Comparison of ENCODE assay signal across 13 mouse cellular contexts in genomic region chr10:19581844-19582582, GRCm38 (mm10). TPM values are rescaled to one million over a fixed set of nuclear protein-coding genes. Genes with fewer than 3 reads are reported as not detected.
A peak's percentile ranks its signal among the peaks of the same experiment; 100 is the strongest.
DNase-seq lines count a peak whose midpoint lies in the region; ATAC-seq and TF ChIP-seq lines count a peak whose summit lies in the region.
"Had no signal": no experiment of that assay in that cellular context is flagged by ENCODE, and none has a peak within 500 bp of the region (broad histone marks: within the 10 kb centered on the region; RNA-seq: fewer than 3 reads in every experiment).

No protein-coding gene starts in this region.

- no peaks in the 10 kb centered on the region for H3K9me3 ChIP-seq in liver, postnatal 0 days (ENCODE audit: low read length)
- H3K9me3 ChIP-seq: G1E had no signal

- H3K4me1 ChIP-seq in lung, adult 2 months (ENCODE audit: control insufficient read depth, insufficient read depth, low read length): peaks cover 2% of the 10 kb centered on the region; the same call in 1 of the 2 replicates
- H3K4me1 ChIP-seq in liver, postnatal 0 days (ENCODE audit: insufficient read depth): peaks cover 36% of the 10 kb centered on the region

- H3K9ac ChIP-seq in liver, postnatal 0 days (replicated peaks): no peak overlapping the region

- peak; percentile 62 for ATAC-seq in activated CD4-positive, CD25-positive, alpha-beta regulatory T cell, adult 4 months
- no peak for ATAC-seq in liver, postnatal 0 days

- no peak for TF ChIP-seq CTCF in lung, adult 2 months (IDR thresholded peaks at IDR 0.05; ENCODE audit: insufficient read depth, low read length)
- no peak for TF ChIP-seq CTCF in liver, postnatal 0 days (IDR thresholded peaks at IDR 0.05; ENCODE audit: low read depth)

- no peak overlapping the region for H3K4me3 ChIP-seq in lung, adult 2 months (replicated peaks; ENCODE audit: extremely low read depth, low read depth, low read length)
- no peak overlapping the region for H3K4me3 ChIP-seq in liver, postnatal 0 days (ENCODE audit: low read depth, low read length)

- H3K36me3 ChIP-seq in liver, postnatal 0 days (replicated peaks; ENCODE audit: insufficient read depth, low read length): no peaks in the 10 kb centered on the region
- H3K36me3 ChIP-seq: G1E had no signal

- WGBS in lung, adult 2 months: 55% methylated on average over 9 of the region's 9 CpGs
- WGBS in liver, postnatal 0 days (ENCODE audit: insufficient replicate concordance): 32% methylated on average over 9 of the region's 9 CpGs

- no peak for TF ChIP-seq EP300 in liver, postnatal 0 days (IDR thresholded peaks at IDR 0.05; ENCODE audit: low read depth)

- H3K27me3 ChIP-seq in liver, postnatal 0 days (ENCODE audit: insufficient read depth, low read length): no peaks in the 10 kb centered on the region

- TF ChIP-seq POLR2A in lung, adult 2 months (IDR thresholded peaks at IDR 0.05; ENCODE audit: borderline replicate concordance, extremely low read depth, low read depth, low read length): no peak

- H3K27ac ChIP-seq in liver, postnatal 0 days (ENCODE audit: low read depth): peak overlapping the region; percentile 66

- H3K4me2 ChIP-seq in liver, postnatal 0 days (ENCODE audit: low read depth, low read length): no peak overlapping the region

- peak; percentile 60 for DNase-seq in lung, postnatal 25 days (ENCODE audit: low spot score)
- no peak for DNase-seq in lung, adult 2 months
- DNase-seq in liver, postnatal 0 days: no peak
- peak; percentile 64 for DNase-seq in thymus, postnatal 14 days
- no peak for DNase-seq in cerebellum, postnatal 14 days
- DNase-seq in right cerebral cortex, adult 2 months (ENCODE audit: low spot score in 2 of 2): no peak
- DNase-seq in spleen, postnatal 4 days (ENCODE audit: low spot score in 2 of 2): no peak

RNA-seq across cellular contexts. Expression of gene Ifngr1, which starts 9.7 kb away (rescaled TPM):
- 53.1 and 72.3 TPM in 2 replicates for polyA plus RNA-seq in lung, adult 2 months (2012; rRNA removed)
- 100 to 1,000 TPM; 280 to 446 TPM for polyA plus RNA-seq in activated CD4-positive, CD25-positive, alpha-beta regulatory T cell, adult 4 months (2017; shearing (Covaris generic))
- 65.9 and 68.9 TPM in 2 replicates for polyA plus RNA-seq in liver, postnatal 0 days (2015; fragmentation: Nextera tagmentation; extraction: Ambion mirVana)

RNA-seq across cellular contexts. Expression of gene Il22ra2, which starts 39.8 kb away (rescaled TPM):
- polyA plus RNA-seq in lung, adult 2 months (2012; rRNA removed): 0.32 and 0.43 TPM in 2 replicates
- not detected for polyA plus RNA-seq in activated CD4-positive, CD25-positive, alpha-beta regulatory T cell, adult 4 months (2017; shearing (Covaris generic))
- 0.06 TPM in 1 of 2 replicates, not detected in the other for polyA plus RNA-seq in liver, postnatal 0 days (2015; fragmentation: Nextera tagmentation; extraction: Ambion mirVana)
- polyA plus RNA-seq: brain, embryonic 14.5 days; cortical plate, adult 2 months; forebrain, embryonic 11.5 days; G1E; liver, embryonic 16.5 days had no signal

Comparison
In these comparisons a context has a peak if more than half of its experiments do, and no peak if none do; other contexts are left out.
1. DNase-seq: peak in lung, postnatal 25 days (single experiment) and thymus, postnatal 14 days (single experiment); none in lung, adult 2 months (single experiment), liver, postnatal 0 days (single experiment), cerebellum, postnatal 14 days (0 of 2), right cerebral cortex, adult 2 months (0 of 2) and spleen, postnatal 4 days (0 of 2).